Mouse (Mus musculus) MEL (cell line): ENCODE results near the gene Tpm4. TPM values are rescaled to one million over a fixed set of nuclear protein-coding genes. Genes with fewer than 3 reads are reported as not detected.
A peak's percentile ranks its signal among the peaks of the same experiment; 100 is the strongest.

ENCODE experiments used
- DNase-seq: peaks from one replicate; pipeline ENCODE4 v3.0.0; 2011; ENCODE audit warnings: low read depth, low spot score
- H3K27ac ChIP-seq: 2 replicates; pipeline ENCODE4 v1.5.1; 2012; ENCODE audit warnings: low read depth, mild to moderate bottlenecking, control low read depth, low read length, moderate library complexity; ENCODE audit not compliant: control insufficient read depth
- H3K27me3 ChIP-seq, 2 experiments: fragments of 150-350 bp in 1 of 2; sonication (generic) in 1 of 2; 2 replicates each; pipeline ENCODE4 v1.6.1; 2012; ENCODE audit warnings: low read length in 2 of 2, mild to moderate bottlenecking in 2 of 2, improper control_type of control experiment in 1 of 2, moderate library complexity in 1 of 2; ENCODE audit not compliant: insufficient read depth in 2 of 2, control insufficient read depth in 1 of 2
- H3K36me3 ChIP-seq, 2 experiments: 2 replicates each; pipeline ENCODE4 v1.6.1; 2012 to 2014; ENCODE audit warnings: low read length in 2 of 2, improper control_type of control experiment in 1 of 2, inconsistent platforms in 1 of 2, mild to moderate bottlenecking in 1 of 2; ENCODE audit not compliant: insufficient read depth in 2 of 2, control insufficient read depth in 1 of 2
- H3K4me1 ChIP-seq, 2 experiments: fragments of 150-350 bp in 1 of 2; sonication (generic) in 1 of 2; 2 replicates each; pipeline ENCODE4 v1.6.1; 2012; ENCODE audit warnings: low read length in 2 of 2, improper control_type of control experiment in 1 of 2, mild to moderate bottlenecking in 1 of 2; ENCODE audit not compliant: insufficient read depth in 2 of 2, control insufficient read depth in 1 of 2
- H3K4me3 ChIP-seq, 2 experiments: fragments of 150-350 bp in 1 of 2; sonication (generic) in 1 of 2; 2 replicates each; pipeline ENCODE4 v1.5.1; 2012; ENCODE audit warnings: low read depth in 2 of 2, low read length in 2 of 2, mild to moderate bottlenecking in 2 of 2, moderate library complexity in 2 of 2, control low read depth in 1 of 2, improper control_type of control experiment in 1 of 2; ENCODE audit not compliant: control insufficient read depth in 1 of 2, insufficient read depth in 1 of 2
- H3K79me2 ChIP-seq: 2 replicates; pipeline ENCODE4 v1.6.1; 2012; ENCODE audit warnings: mild to moderate bottlenecking, low read length, moderate library complexity; ENCODE audit not compliant: control insufficient read depth, poor library complexity, insufficient read depth
- H3K9ac ChIP-seq: 2 replicates; pipeline ENCODE4 v1.6.1; 2012; ENCODE audit warnings: low read depth, mild to moderate bottlenecking, control low read depth, low read length, moderate library complexity; ENCODE audit not compliant: control insufficient read depth, poor library complexity, severe bottlenecking
- H3K9me3 ChIP-seq: fragments of 150-350 bp; sonication (generic); replicated peaks from 2 replicates; pipeline ENCODE4 v1.6.1; 2012; ENCODE audit warnings: mild to moderate bottlenecking, low read length, improper control_type of control experiment, moderate library complexity; ENCODE audit not compliant: insufficient read depth
- BHLHE40 ChIP-seq: IDR thresholded peaks from 2 replicates; pipeline ENCODE4 v1.6.1; 2012; ENCODE audit warnings: low read depth, mild to moderate bottlenecking, inconsistent platforms, low read length, improper control_type of control experiment, borderline replicate concordance
- CHD1 ChIP-seq: IDR thresholded peaks from 2 replicates; pipeline ENCODE4 v1.6.1; 2012; ENCODE audit warnings: low read depth, mild to moderate bottlenecking, inconsistent platforms, low read length, improper control_type of control experiment
- CHD2 ChIP-seq: IDR thresholded peaks from 2 replicates; pipeline ENCODE4 v1.6.1; 2011; ENCODE audit warnings: low read length, improper control_type of control experiment
- CTCF ChIP-seq, 3 experiments: IDR thresholded peaks in 2 of 3; conservative IDR thresholded peaks in 1 of 3; 2 replicates each; pipeline ENCODE4 v1.5.1; 2011 to 2012; ENCODE audit warnings: low read length in 3 of 3, low read depth in 2 of 3, mild to moderate bottlenecking in 2 of 3, improper control_type of control experiment in 1 of 3, inconsistent platforms in 1 of 3, mixed read lengths in 1 of 3, moderate library complexity in 1 of 3; ENCODE audit not compliant: control insufficient read depth in 1 of 3, insufficient read depth in 1 of 3, poor library complexity in 1 of 3, severe bottlenecking in 1 of 3
- E2F4 ChIP-seq: IDR thresholded peaks from 2 replicates; pipeline ENCODE4 v1.6.1; 2011; ENCODE audit warnings: low read depth, low read length, improper control_type of control experiment, borderline replicate concordance
- MAX ChIP-seq: IDR thresholded peaks from 2 replicates; pipeline ENCODE4 v1.6.1; 2011; ENCODE audit warnings: low read length, improper control_type of control experiment
- MYC ChIP-seq: IDR thresholded peaks from 2 replicates; pipeline ENCODE4 v1.6.1; 2011; ENCODE audit warnings: low read depth, mild to moderate bottlenecking, low read length, improper control_type of control experiment, moderate library complexity
- NRF1 ChIP-seq: IDR thresholded peaks from 2 replicates; pipeline ENCODE4 v1.6.1; 2014; ENCODE audit warnings: low read depth, mild to moderate bottlenecking, inconsistent platforms, low read length, improper control_type of control experiment, moderate library complexity; ENCODE audit not compliant: poor library complexity, insufficient read depth, severe bottlenecking
- POLR2A ChIP-seq, 2 experiments: IDR thresholded peaks; 2 replicates each; pipeline ENCODE4 v1.6.1; 2011 to 2012; ENCODE audit warnings: low read length in 2 of 2, mild to moderate bottlenecking in 2 of 2, control low read depth in 1 of 2, improper control_type of control experiment in 1 of 2, low read depth in 1 of 2, moderate library complexity in 1 of 2; ENCODE audit not compliant: control insufficient read depth in 1 of 2, insufficient read depth in 1 of 2, poor library complexity in 1 of 2
- POLR2AphosphoS2 ChIP-seq: IDR thresholded peaks from 2 replicates; pipeline ENCODE4 v1.6.1; 2011; ENCODE audit warnings: low read length, improper control_type of control experiment
- TBP ChIP-seq: IDR thresholded peaks from 2 replicates; pipeline ENCODE4 v1.8.0; 2011; ENCODE audit warnings: low read depth, low read length, improper control_type of control experiment
- TCF12 ChIP-seq: IDR thresholded peaks from 2 replicates; pipeline ENCODE4 v1.6.1; 2014; ENCODE audit warnings: low read depth, mild to moderate bottlenecking, inconsistent platforms, low read length, improper control_type of control experiment, moderate library complexity
- UBTF ChIP-seq: IDR thresholded peaks from 2 replicates; pipeline ENCODE4 v1.6.1; 2012; ENCODE audit warnings: low read depth, mild to moderate bottlenecking, inconsistent platforms, low read length, improper control_type of control experiment, moderate library complexity, borderline replicate concordance; ENCODE audit not compliant: insufficient read depth
- ZC3H11A ChIP-seq: IDR thresholded peaks from 2 replicates; pipeline ENCODE4 v1.6.1; 2012; ENCODE audit warnings: low read depth, mild to moderate bottlenecking, inconsistent platforms, low read length, improper control_type of control experiment
- ZMIZ1 ChIP-seq: IDR thresholded peaks from 2 replicates; pipeline ENCODE4 v1.6.1; 2012; ENCODE audit warnings: low read depth, mild to moderate bottlenecking, inconsistent platforms, low read length, improper control_type of control experiment, moderate library complexity
- polyA plus RNA-seq, 2 experiments: library from polyadenylated mRNA; stranded (reverse) in 1 of 2; unstranded in 1 of 2; fragments of >175 nt in 1 of 2; fragments of >200 nt in 1 of 2; gene quantifications; 2 replicates each; pipeline versions ENCODE4 v1.2.1 to v1.2.4; 2012; ENCODE audit warnings: low replicate concordance in 2 of 2, low read depth in 1 of 2; ENCODE audit not compliant: insufficient read length in 2 of 2, insufficient read depth in 1 of 2, missing spikeins in 1 of 2
- total RNA-seq: library from RNA; depleted of rRNA; stranded (reverse); fragments of 300-350 nt; gene quantifications from 2 replicates; pipeline ENCODE4 v1.2.3, GENCODE M21; 2012

Gene Tpm4
- total and polyA plus RNA-seq, 3 experiments: 0.12 to 0.36 TPM; not detected in 1

DNA sequence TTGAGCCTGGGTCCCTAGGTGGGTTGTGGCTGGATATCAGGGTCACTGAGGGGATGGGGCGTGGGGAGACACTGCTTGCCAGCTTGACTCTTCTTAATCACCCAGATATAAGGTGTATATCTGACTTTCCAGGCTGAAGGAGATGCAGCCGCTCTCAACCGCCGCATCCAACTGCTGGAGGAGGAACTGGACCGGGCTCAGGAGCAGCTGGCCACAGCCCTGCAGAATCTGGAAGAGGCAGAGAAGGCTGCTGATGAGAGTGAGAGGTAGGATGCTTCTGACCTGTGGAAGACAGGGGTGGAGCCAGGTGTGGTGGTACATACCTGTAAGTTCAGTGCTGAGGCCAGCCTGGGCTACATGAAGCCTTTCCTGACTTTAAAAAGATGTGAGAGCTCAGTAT, 3.7 kb downstream of the Tpm4 start:
- Histone ChIP-seq H3K4me3 (no peak overlapping the region), H3K36me3 (no peaks in the 10 kb centered on the region), H3K27ac (no peak overlapping the region), H3K79me2 (no peaks in the 10 kb centered on the region), H3K9me3 (no peaks in the 10 kb centered on the region), H3K4me1 (no peaks in the 10 kb centered on the region), H3K27me3 (peaks cover 0 to 1% of the 10 kb centered on the region in 2 experiments; a peak in 1 of 4 replicates), H3K9ac (no peak overlapping the region)
- TF ChIP-seq E2F4 (no peak), CHD1 (no peak), NRF1 (no peak), TBP (no peak)
- DNase-seq: no peak

DNA sequence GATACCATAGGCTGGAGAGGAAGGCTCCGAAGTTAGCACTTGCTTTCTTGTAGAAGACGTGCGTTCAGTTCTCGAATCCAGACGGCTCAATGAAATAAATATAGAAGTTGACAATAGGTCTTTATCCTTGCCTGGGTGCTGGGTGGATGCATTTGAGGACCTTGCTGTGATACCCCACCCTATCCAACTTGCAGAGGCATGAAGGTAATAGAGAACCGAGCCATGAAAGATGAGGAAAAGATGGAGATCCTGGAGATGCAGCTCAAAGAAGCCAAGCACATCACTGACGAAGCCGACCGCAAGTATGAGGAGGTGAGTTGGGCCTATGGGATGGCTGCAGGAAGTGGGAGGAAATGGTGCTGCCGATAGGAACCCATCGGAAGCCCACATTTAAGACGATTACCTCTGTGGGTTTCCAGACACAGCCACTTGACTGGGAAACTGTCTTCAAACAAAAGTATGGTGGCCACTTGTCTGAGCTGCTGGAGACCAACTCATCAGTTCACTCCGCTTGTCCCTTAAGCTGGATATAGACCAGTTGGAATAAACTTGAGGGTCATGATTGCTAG, 8.6 kb downstream of the Tpm4 start:
- no peak overlapping the region for H3K27ac ChIP-seq
- no peak overlapping the region for H3K4me3 ChIP-seq
- H3K9me3 ChIP-seq: no peaks in the 10 kb centered on the region
- H3K4me1 ChIP-seq: peaks cover 0 to 5% of the 10 kb centered on the region in 2 experiments; a peak in 2 of 4 replicates
- no peak for TF ChIP-seq ZMIZ1
- TF ChIP-seq MAX: no peak
- no peak for TF ChIP-seq TBP
- TF ChIP-seq BHLHE40: no peak
- TF ChIP-seq MYC: no peak
- no peak for TF ChIP-seq POLR2AphosphoS2
- no peak for TF ChIP-seq CTCF (IDR thresholded peaks at IDR 0.05 in 2 of 3, conservative IDR thresholded peaks at IDR 0.05 in 1 of 3; ENCODE audit: control insufficient read depth in 1 of 3, insufficient read depth in 1 of 3, low read depth in 2 of 3, low read length in 3 of 3, poor library complexity in 1 of 3, severe bottlenecking in 1 of 3)
- H3K27me3 ChIP-seq: peaks cover 0 to 1% of the 10 kb centered on the region in 2 experiments; a peak in 1 of 4 replicates
- no peaks in the 10 kb centered on the region for H3K36me3 ChIP-seq
- no peaks in the 10 kb centered on the region for H3K79me2 ChIP-seq
- H3K9ac ChIP-seq: no peak overlapping the region
- no peak for DNase-seq

DNA sequence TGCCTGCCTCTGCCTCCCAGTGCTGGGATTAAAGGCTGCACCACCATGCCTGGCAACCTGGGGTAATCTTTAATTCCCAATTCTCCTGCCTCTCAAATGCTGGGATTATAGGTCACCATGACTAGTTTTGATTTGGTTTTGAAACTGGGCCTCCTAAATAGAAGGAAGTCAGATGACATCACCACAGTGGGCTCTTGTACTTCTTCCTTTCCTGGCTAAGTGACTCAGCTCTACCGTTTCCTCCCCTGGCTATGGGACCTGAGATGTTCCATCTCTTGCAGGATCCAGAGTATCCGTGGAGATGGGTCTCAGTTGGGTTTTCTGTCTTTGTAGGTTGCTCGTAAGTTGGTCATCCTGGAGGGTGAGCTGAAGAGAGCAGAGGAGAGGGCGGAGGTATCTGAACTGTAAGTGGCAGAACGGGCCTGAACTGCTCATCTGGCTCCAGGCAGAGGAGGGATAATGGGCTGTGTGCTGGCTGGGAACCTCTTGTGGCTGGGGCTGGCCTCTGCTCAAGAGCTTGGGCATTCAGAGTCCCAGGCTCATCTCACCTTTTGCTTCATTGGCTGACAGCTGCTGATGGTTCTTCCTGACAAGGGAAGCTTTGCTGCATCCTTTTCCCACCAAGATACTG, 9.7 kb downstream of the Tpm4 start:
- H3K4me1 ChIP-seq: peaks cover 0 to 5% of the 10 kb centered on the region in 2 experiments; a peak in 2 of 4 replicates
- peak; percentile 23 for DNase-seq
- H3K4me3 ChIP-seq: no peak overlapping the region
- no peak for TF ChIP-seq UBTF
- no peak for TF ChIP-seq TCF12
- TF ChIP-seq ZMIZ1: no peak
- no peak for TF ChIP-seq CHD2
- TF ChIP-seq POLR2A (IDR thresholded peaks at IDR 0.05; ENCODE audit: control insufficient read depth in 1 of 2, insufficient read depth in 1 of 2, low read depth in 1 of 2, low read length in 2 of 2, poor library complexity in 1 of 2): no peak
- no peak for TF ChIP-seq CTCF (IDR thresholded peaks at IDR 0.05 in 2 of 3, conservative IDR thresholded peaks at IDR 0.05 in 1 of 3; ENCODE audit: control insufficient read depth in 1 of 3, insufficient read depth in 1 of 3, low read depth in 2 of 3, low read length in 3 of 3, poor library complexity in 1 of 3, severe bottlenecking in 1 of 3)
- TF ChIP-seq ZC3H11A: no peak
- no peak overlapping the region for H3K27ac ChIP-seq
- H3K27me3 ChIP-seq: peaks cover 0 to 1% of the 10 kb centered on the region in 2 experiments; a peak in 1 of 4 replicates
- no peak overlapping the region for H3K9ac ChIP-seq
- H3K9me3 ChIP-seq: no peaks in the 10 kb centered on the region
- H3K79me2 ChIP-seq: no peaks in the 10 kb centered on the region
- H3K36me3 ChIP-seq: no peaks in the 10 kb centered on the region
